Mouse (Mus musculus): ENCODE results near the gene Spcs1. TPM values are rescaled to one million over a fixed set of nuclear protein-coding genes. Genes with fewer than 3 reads are reported as not detected.

Gene Spcs1
- polyA plus RNA-seq, 1 experiment from 2014 or later, result 355 TPM

DNA sequence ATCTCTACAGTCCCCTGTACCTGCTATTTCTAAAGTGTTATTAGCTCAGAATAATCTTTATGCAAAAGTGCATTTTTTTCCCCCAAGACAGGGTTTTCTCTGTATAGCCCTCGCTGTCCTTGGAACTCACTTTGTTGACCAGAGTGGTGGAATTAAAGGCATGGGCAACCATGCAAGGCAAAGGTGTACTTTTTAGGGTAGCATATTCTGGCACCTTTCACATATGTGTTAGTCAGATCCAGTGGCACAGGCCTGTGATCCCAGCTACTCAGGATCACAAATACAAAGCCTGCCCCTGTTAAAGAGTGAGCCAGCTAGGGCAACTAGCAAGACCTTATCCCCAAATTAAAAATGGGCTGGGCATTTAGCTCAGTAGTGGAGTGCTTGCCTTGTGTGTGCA, 41.1 kb downstream of the Spcs1 start:
- H3K9ac ChIP-seq (ENCODE audit: low read depth, low read length), result no peak overlapping the region
- WGBS, result 91% methylated on average over 1 of the region's 1 CpGs
- H3K4me1 ChIP-seq (ENCODE audit: control insufficient read depth, insufficient read depth, low read depth, low read length), result no peaks in the 10 kb centered on the region
- no peak overlapping the region for H3K4me2 ChIP-seq (ENCODE audit: low read length)
- H3K9me3 ChIP-seq (ENCODE audit: control insufficient read depth, low read length), result no peaks in the 10 kb centered on the region
- ATAC-seq, result no peak
- peaks cover 13% of the 10 kb centered on the region; the same call in 1 of the 2 replicates for H3K36me3 ChIP-seq (ENCODE audit: control insufficient read depth, insufficient read depth, low read length)
- no peaks in the 10 kb centered on the region for H3K27me3 ChIP-seq (replicated peaks; ENCODE audit: control insufficient read depth, insufficient read depth, low read length)
- no peak overlapping the region for H3K4me3 ChIP-seq (ENCODE audit: low read length)
- no peak overlapping the region for H3K27ac ChIP-seq (ENCODE audit: low read depth, low read length)

DNA sequence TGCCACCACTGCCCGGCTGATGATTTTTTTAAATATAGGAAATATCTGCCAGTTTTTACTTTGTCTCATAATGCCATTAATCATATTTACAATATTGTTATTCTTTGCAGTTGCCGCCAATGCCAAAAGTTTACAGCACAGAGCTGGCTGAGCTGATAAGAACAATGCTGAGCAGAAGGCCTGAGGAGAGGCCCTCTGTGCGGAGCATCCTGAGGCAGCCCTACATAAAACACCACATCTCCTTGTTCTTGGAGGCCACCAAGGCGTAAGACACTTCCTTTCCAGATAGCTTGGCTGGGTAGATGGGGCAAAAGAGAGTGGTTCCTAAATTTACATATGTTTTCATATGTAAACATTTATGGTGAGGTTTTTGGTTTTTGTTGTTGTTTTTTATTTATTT, 42.4 kb downstream of the Spcs1 start:
- Histone ChIP-seq H3K4me1 (ENCODE audit: control insufficient read depth, insufficient read depth, low read depth, low read length) (no peaks in the 10 kb centered on the region), H3K9ac (ENCODE audit: low read depth, low read length) (no peak overlapping the region), H3K4me2 (ENCODE audit: low read length) (no peak overlapping the region), H3K9me3 (ENCODE audit: control insufficient read depth, low read length) (no peaks in the 10 kb centered on the region), H3K36me3 (ENCODE audit: control insufficient read depth, insufficient read depth, low read length) (peaks cover 13% of the 10 kb centered on the region), H3K27ac (ENCODE audit: low read depth, low read length) (no peak overlapping the region), H3K27me3 (replicated peaks; ENCODE audit: control insufficient read depth, insufficient read depth, low read length) (no peaks in the 10 kb centered on the region), H3K4me3 (ENCODE audit: low read length) (no peak overlapping the region)
- 93% methylated on average over 4 of the region's 4 CpGs for WGBS
- ATAC-seq, result no peak

DNA sequence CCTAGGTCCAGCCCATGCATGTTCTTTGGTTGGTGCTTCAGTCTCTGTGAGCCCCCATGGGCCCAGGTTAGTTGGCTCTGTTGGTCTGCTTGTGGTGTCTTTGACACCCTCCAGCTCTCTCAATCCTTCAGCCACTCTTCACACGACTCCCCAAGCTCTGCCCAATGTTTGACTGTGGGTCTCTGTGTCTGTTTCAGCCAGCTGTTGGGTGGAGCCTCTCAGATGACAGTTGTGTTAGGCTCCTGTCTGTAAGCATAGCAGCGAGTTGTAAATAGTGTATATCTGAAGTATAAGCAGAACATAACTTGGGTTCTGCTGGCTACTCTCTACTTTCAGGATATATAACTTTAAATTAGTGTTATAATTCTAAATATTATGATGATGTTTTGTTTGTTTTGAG, 43.0 kb downstream of the Spcs1 start:
- Histone ChIP-seq H3K4me1 (ENCODE audit: control insufficient read depth, insufficient read depth, low read depth, low read length) (no peaks in the 10 kb centered on the region), H3K36me3 (ENCODE audit: control insufficient read depth, insufficient read depth, low read length) (peaks cover 16% of the 10 kb centered on the region), H3K9ac (ENCODE audit: low read depth, low read length) (no peak overlapping the region), H3K27ac (ENCODE audit: low read depth, low read length) (no peak overlapping the region), H3K9me3 (ENCODE audit: control insufficient read depth, low read length) (no peaks in the 10 kb centered on the region), H3K4me2 (ENCODE audit: low read length) (no peak overlapping the region), H3K27me3 (replicated peaks; ENCODE audit: control insufficient read depth, insufficient read depth, low read length) (no peaks in the 10 kb centered on the region), H3K4me3 (ENCODE audit: low read length) (no peak overlapping the region)
- WGBS, result 83% methylated on average over 2 of the region's 2 CpGs
- ATAC-seq, result no peak

DNA sequence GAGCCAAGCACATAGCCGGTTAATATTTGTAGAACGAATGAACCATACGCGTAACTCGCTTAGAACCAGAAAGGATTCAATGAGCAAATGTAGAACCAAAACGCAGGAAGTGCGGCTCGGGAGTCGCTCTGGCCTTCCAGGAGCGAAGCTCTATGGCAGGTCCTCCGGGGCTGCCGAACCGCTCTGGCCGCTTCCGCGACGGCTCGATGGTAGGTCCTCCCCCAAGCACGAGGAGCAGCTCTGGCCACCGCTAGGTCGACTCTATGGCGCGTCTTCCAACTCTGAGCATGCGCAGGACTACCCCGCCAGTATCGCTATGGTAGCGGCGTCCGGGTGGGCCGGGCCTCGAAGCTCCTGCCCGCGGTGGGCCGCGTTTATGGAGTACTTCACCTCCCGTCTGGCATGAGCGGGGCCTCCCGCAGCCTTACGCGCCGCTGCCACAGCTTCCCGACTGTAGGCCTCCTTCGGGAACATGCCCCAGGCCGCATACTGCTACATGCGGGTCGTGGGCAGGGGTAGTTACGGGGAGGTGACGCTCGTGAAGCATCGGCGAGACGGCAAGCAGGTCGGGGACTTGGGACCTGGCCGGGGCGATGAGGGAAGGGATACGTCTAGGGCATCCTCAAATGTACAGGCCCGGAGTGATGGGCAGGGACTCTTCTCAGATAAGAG, 50.2 kb downstream of the Spcs1 start, which contains the start of gene Nek4:
Nek4 (plus strand) TSS at position 224 of the 672 bp plus-strand sequence.
- Histone ChIP-seq H3K27ac (ENCODE audit: low read depth, low read length) (peak within 1 kb of the TSS; percentile 82), H3K4me2 (ENCODE audit: low read length) (peak within 1 kb of the TSS; percentile 78), H3K36me3 (ENCODE audit: control insufficient read depth, insufficient read depth, low read length) (peaks cover 7% of the 10 kb centered on the region; the same call in 1 of the 2 replicates), H3K9me3 (ENCODE audit: control insufficient read depth, low read length) (no peaks in the 10 kb centered on the region), H3K4me1 (ENCODE audit: control insufficient read depth, insufficient read depth, low read depth, low read length) (peaks cover 7% of the 10 kb centered on the region), H3K4me3 (ENCODE audit: low read length) (peak within 1 kb of the TSS; percentile 79), H3K9ac (ENCODE audit: low read depth, low read length) (peak within 1 kb of the TSS; percentile 88), H3K27me3 (replicated peaks; ENCODE audit: control insufficient read depth, insufficient read depth, low read length) (no peaks in the 10 kb centered on the region)
- WGBS, result under 1% methylated on average over 57 of the region's 57 CpGs
- peak; percentile 100 for ATAC-seq

DNA sequence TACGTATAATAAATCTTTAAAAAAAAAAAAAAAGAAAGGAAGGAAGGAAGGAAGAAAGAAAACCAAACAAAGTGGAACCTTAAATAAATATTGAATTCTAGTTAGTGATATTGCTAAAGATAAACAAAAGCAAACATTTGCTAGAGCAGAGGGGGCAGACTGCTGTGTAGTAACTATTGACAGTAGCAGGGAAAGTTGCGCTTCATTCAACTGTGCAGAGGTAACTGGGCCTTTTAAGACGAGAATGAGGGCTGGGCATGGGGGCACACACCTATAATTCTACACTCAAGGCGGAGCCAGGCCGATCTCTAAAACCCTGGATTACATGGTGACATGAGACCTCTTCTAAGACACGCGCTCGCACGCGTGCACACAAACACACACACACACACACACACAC, 51.5 kb downstream of the Spcs1 start:
- Histone ChIP-seq H3K27ac (ENCODE audit: low read depth, low read length) (no peak overlapping the region), H3K9ac (ENCODE audit: low read depth, low read length) (no peak overlapping the region), H3K36me3 (ENCODE audit: control insufficient read depth, insufficient read depth, low read length) (peaks cover 5% of the 10 kb centered on the region; the same call in 1 of the 2 replicates), H3K4me2 (ENCODE audit: low read length) (no peak overlapping the region), H3K4me1 (ENCODE audit: control insufficient read depth, insufficient read depth, low read depth, low read length) (peaks cover 7% of the 10 kb centered on the region), H3K27me3 (replicated peaks; ENCODE audit: control insufficient read depth, insufficient read depth, low read length) (no peaks in the 10 kb centered on the region), H3K4me3 (ENCODE audit: low read length) (no peak overlapping the region), H3K9me3 (ENCODE audit: control insufficient read depth, low read length) (no peaks in the 10 kb centered on the region)
- WGBS, result 96% methylated on average over 10 of the region's 10 CpGs
- no peak for ATAC-seq

Other genes starting within 250 kb of the Spcs1 start
- 19.6 and 21.9 TPM in 2 replicates for gene Tmem110, start 176.1 kb downstream of the Spcs1 start, polyA plus RNA-seq (2015; fragmentation: Nextera tagmentation; extraction: Ambion mirVana)
- 1.3 and 2.6 TPM in 2 replicates for gene Mustn1, start 122.5 kb downstream of the Spcs1 start, polyA plus RNA-seq (2015; fragmentation: Nextera tagmentation; extraction: Ambion mirVana)
- gene Itih4, start 115.2 kb downstream of the Spcs1 start, polyA plus RNA-seq (2015; fragmentation: Nextera tagmentation; extraction: Ambion mirVana), result not detected in 2 replicates
- gene Itih3, start 77.9 kb downstream of the Spcs1 start, polyA plus RNA-seq (2015; fragmentation: Nextera tagmentation; extraction: Ambion mirVana), result 3.8 and 4.7 TPM in 2 replicates
- gene Itih1, start 58.4 kb downstream of the Spcs1 start, polyA plus RNA-seq (2015; fragmentation: Nextera tagmentation; extraction: Ambion mirVana), result not detected in 2 replicates
- gene Nek4, start 50.3 kb downstream of the Spcs1 start, polyA plus RNA-seq (2015; fragmentation: Nextera tagmentation; extraction: Ambion mirVana), result 15.6 and 16.3 TPM in 2 replicates
- 55.7 and 59.5 TPM in 2 replicates for gene Glt8d1, start 272 bp downstream of the Spcs1 start, polyA plus RNA-seq (2015; fragmentation: Nextera tagmentation; extraction: Ambion mirVana)
- 98.7 and 108 TPM in 2 replicates for gene Pbrm1, start 17.5 kb upstream of the Spcs1 start, polyA plus RNA-seq (2015; fragmentation: Nextera tagmentation; extraction: Ambion mirVana)
- 40.1 and 49.0 TPM in 2 replicates for gene Gnl3, start 17.5 kb upstream of the Spcs1 start, polyA plus RNA-seq (2015; fragmentation: Nextera tagmentation; extraction: Ambion mirVana)
- gene Smim4, start 127.3 kb upstream of the Spcs1 start, polyA plus RNA-seq (2015; fragmentation: Nextera tagmentation; extraction: Ambion mirVana), result 51.3 and 53.9 TPM in 2 replicates
- 192 and 222 TPM in 2 replicates for gene Nt5dc2, start 129.4 kb upstream of the Spcs1 start, polyA plus RNA-seq (2015; fragmentation: Nextera tagmentation; extraction: Ambion mirVana)
- 13.5 and 17.5 TPM in 2 replicates for gene Stab1, start 167.0 kb upstream of the Spcs1 start, polyA plus RNA-seq (2015; fragmentation: Nextera tagmentation; extraction: Ambion mirVana)
- gene Tnnc1, start 206.6 kb upstream of the Spcs1 start, polyA plus RNA-seq (2015; fragmentation: Nextera tagmentation; extraction: Ambion mirVana), result 2.3 and 15.0 TPM in 2 replicates
- gene Nisch, start 215.3 kb upstream of the Spcs1 start, polyA plus RNA-seq (2015; fragmentation: Nextera tagmentation; extraction: Ambion mirVana), result 304 and 382 TPM in 2 replicates
- 0.61 and 0.66 TPM in 2 replicates for gene Sema3g, start 216.2 kb upstream of the Spcs1 start, polyA plus RNA-seq (2015; fragmentation: Nextera tagmentation; extraction: Ambion mirVana)
- 7.8 and 9.8 TPM in 2 replicates for gene Phf7, start 249.6 kb upstream of the Spcs1 start, polyA plus RNA-seq (2015; fragmentation: Nextera tagmentation; extraction: Ambion mirVana)
- 102 and 120 TPM in 2 replicates for gene Bap1, start 249.8 kb upstream of the Spcs1 start, polyA plus RNA-seq (2015; fragmentation: Nextera tagmentation; extraction: Ambion mirVana)

Data from hindbrain, embryonic 16.5 days (tissue).